Mouse (Mus musculus): ENCODE measurements around the gene Gm10985. TPM values are rescaled to one million over a fixed set of nuclear protein-coding genes. Genes with fewer than 3 reads are reported as not detected.

The Gm10985 gene
- polyA plus RNA-seq, 1 experiment from 2014 or later: not detected

Other genes with a start within 250 kb of the Gm10985 start
- 2.4 and 3.2 TPM in 2 replicates for gene Frem2, start 187.7 kb upstream of the Gm10985 start, polyA plus RNA-seq (2015; fragmentation: Nextera tagmentation; extraction: Ambion mirVana)
- gene Ufm1, start 18.7 kb downstream of the Gm10985 start, polyA plus RNA-seq (2015; fragmentation: Nextera tagmentation; extraction: Ambion mirVana): 60.0 and 61.8 TPM in 2 replicates

Data from heart, embryonic 16.5 days (tissue).